Mouse (Mus musculus) liver, postnatal 0 days (tissue): Measurements from ENCODE around the gene Ace. TPM values are rescaled to one million over a fixed set of nuclear protein-coding genes. Genes with fewer than 3 reads are reported as not detected.
A peak's percentile ranks its signal among the peaks of the same experiment; 100 is the strongest.

Experiments
- ATAC-seq: fragments of 200-750 bp; cut with Nextera tagmentation; 2 replicates; pipeline ENCODE4 v1.8.0; 2017; ENCODE audit warnings: mild to moderate bottlenecking, moderate library complexity
- DNase-seq: peaks from one replicate; pipeline ENCODE4 v3.0.0-alpha.2; 2016
- H3K27ac ChIP-seq: fragments of 300-500 bp; sonication (generic); 2 replicates; pipeline ENCODE4 v1.5.1; 2014; ENCODE audit warnings: antibody characterized with exemption, moderate library complexity, mild to moderate bottlenecking, low read depth
- H3K27me3 ChIP-seq: fragments of 300-500 bp; sonication (generic); 2 replicates; pipeline ENCODE4 v1.6.1; 2014; ENCODE audit warnings: low read length, control low read depth, mixed read lengths; ENCODE audit not compliant: insufficient read depth
- H3K36me3 ChIP-seq: fragments of 300-500 bp; sonication (generic); replicated peaks from 2 replicates; pipeline ENCODE4 v1.6.1; 2014; ENCODE audit warnings: mild to moderate bottlenecking, control low read depth, low read length, moderate library complexity, mixed read lengths; ENCODE audit not compliant: insufficient read depth
- H3K4me1 ChIP-seq: fragments of 300-500 bp; sonication (generic); 2 replicates; pipeline ENCODE4 v1.6.1; 2014; ENCODE audit warnings: antibody characterized with exemption, mild to moderate bottlenecking, control low read depth; ENCODE audit not compliant: insufficient read depth
- H3K4me2 ChIP-seq: fragments of 300-500 bp; sonication (generic); 2 replicates; pipeline ENCODE4 v1.6.1; 2014; ENCODE audit warnings: low read depth, mild to moderate bottlenecking, low read length, moderate library complexity, mixed read lengths
- H3K4me3 ChIP-seq: fragments of 300-500 bp; sonication (generic); 2 replicates; pipeline ENCODE4 v1.5.1; 2014; ENCODE audit warnings: low read depth, low read length
- H3K9ac ChIP-seq: fragments of 300-500 bp; sonication (generic); replicated peaks from 2 replicates; pipeline ENCODE4 v1.6.1; 2014; ENCODE audit warnings: mild to moderate bottlenecking, moderate library complexity
- H3K9me3 ChIP-seq: fragments of 300-500 bp; sonication (generic); 2 replicates; pipeline ENCODE4 v1.6.1; 2016; ENCODE audit warnings: mild to moderate bottlenecking, control low read depth, low read length, mixed read lengths
- CTCF ChIP-seq: sonication (generic); IDR thresholded peaks from 2 replicates; pipeline ENCODE4 v1.5.1; 2016; ENCODE audit warnings: antibody characterized with exemption, low read depth
- EP300 ChIP-seq: IDR thresholded peaks from 2 replicates; pipeline ENCODE4 v1.6.1; 2016; ENCODE audit warnings: antibody characterized with exemption, low read depth, mild to moderate bottlenecking
- WGBS: fragments of 180-500 bp; shearing (Covaris S2); extraction: QIAGEN DNeasy Blood & Tissue Kit; methylation state at CpG from one replicate; pipeline ENCODE4 v1.1.7; 2014; ENCODE audit not compliant: insufficient replicate concordance; 5-methylcytosine and 5-hydroxymethylcytosine counted together
- polyA plus RNA-seq: library from polyadenylated mRNA; unstranded; fragments of >200 nt; fragmentation: Nextera tagmentation; extraction: Ambion mirVana; gene quantifications from 2 replicates; pipeline ENCODE4 v1.2.1, GENCODE M21; 2015

Ace gene
- polyA plus RNA-seq: 0.07 and 0.09 TPM in 2 replicates

DNA sequence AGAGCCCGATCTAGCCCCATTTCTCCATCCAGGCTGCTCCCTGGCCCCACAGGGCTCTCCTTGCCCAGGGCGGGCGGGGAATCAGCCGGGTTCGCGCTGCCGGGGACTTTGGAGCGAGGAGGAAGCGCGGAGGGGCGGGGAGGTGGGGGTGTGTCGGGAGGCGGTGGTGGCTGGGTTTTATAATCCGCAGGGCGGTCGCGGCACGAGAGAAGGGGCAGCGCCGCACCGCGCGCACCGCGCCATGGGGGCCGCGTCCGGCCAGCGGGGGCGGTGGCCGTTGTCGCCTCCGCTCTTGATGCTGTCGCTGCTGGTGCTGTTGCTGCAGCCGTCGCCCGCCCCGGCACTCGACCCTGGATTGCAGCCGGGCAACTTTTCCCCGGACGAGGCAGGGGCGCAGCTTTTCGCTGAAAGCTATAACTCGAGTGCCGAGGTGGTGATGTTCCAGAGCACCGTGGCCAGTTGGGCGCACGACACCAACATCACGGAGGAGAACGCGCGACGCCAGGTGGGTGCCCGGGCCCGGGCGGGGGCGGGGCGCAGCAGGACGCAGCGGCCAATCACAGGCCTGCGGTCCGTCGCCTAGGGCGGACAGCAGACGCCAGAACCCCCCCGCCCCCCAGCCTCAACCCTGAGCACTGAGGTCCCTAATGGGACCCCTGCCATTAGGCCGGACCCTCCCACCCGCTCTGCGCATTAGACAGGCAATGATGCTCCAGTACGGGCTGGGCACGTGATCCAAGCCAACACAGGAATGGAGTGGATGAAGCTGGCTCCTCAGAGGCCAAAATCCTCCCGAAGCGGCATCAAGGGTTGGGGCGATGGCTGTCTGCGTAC lies at the start of gene Ace:
Ace (plus strand) TSS at position 205 of the 834 bp plus-strand sequence.
- TF ChIP-seq EP300: no peak
- H3K27ac ChIP-seq: no peak within 1 kb of the TSS
- ATAC-seq (no peak), DNase-seq (peak; percentile 35)
- no peak within 1 kb of the TSS; the same call in 1 of the 2 replicates for H3K9ac ChIP-seq
- H3K4me1 ChIP-seq: peaks cover 5% of the 10 kb centered on the region; the same call in 1 of the 2 replicates
- peaks cover 53% of the 10 kb centered on the region for H3K27me3 ChIP-seq
- no peaks in the 10 kb centered on the region for H3K9me3 ChIP-seq
- H3K4me2 ChIP-seq: peak within 1 kb of the TSS; percentile 69
- 2% methylated on average over 62 of the region's 76 CpGs for WGBS
- peak within 1 kb of the TSS; percentile 42 for H3K4me3 ChIP-seq
- H3K36me3 ChIP-seq: no peaks in the 10 kb centered on the region

- Histone ChIP-seq H3K4me2 (no peak overlapping the region), H3K36me3 (0 out of 2 replicates have a peak, but pooled peaks cover 11% of the 10 kb centered on the region), H3K27me3 (no peaks in the 10 kb centered on the region), H3K4me3 (no peak overlapping the region), H3K4me1 (no peaks in the 10 kb centered on the region), H3K9ac (no peak overlapping the region), H3K9me3 (no peaks in the 10 kb centered on the region), H3K27ac (no peak overlapping the region)
- no peak for TF ChIP-seq CTCF
- WGBS: 68% methylated on average over 3 of the region's 3 CpGs
- DNase-seq (no peak), ATAC-seq (no peak)
Observed at GRCm38 (mm10) chr11:105920098-105920785, 47.5 kb upstream of the Ace start.

GRCm38 (mm10) chr11:105920836-105921235 lies 46.9 kb upstream of the Ace start:
- Histone ChIP-seq H3K4me3 (no peak overlapping the region), H3K27ac (no peak overlapping the region), H3K27me3 (no peaks in the 10 kb centered on the region), H3K4me2 (no peak overlapping the region), H3K4me1 (no peaks in the 10 kb centered on the region), H3K9me3 (no peaks in the 10 kb centered on the region), H3K9ac (no peak overlapping the region), H3K36me3 (0 out of 2 replicates have a peak, but pooled peaks cover 11% of the 10 kb centered on the region)
- DNase-seq (no peak), ATAC-seq (no peak)
- WGBS: 72% methylated on average over 2 of the region's 2 CpGs
- TF ChIP-seq CTCF (no peak), EP300 (no peak)

GRCm38 (mm10) chr11:105921275-105921674 lies 46.5 kb upstream of the Ace start:
- Histone ChIP-seq H3K9ac (no peak overlapping the region), H3K9me3 (no peaks in the 10 kb centered on the region), H3K4me1 (no peaks in the 10 kb centered on the region), H3K27ac (no peak overlapping the region), H3K27me3 (no peaks in the 10 kb centered on the region), H3K4me2 (no peak overlapping the region), H3K4me3 (no peak overlapping the region), H3K36me3 (0 out of 2 replicates have a peak, but pooled peaks cover 11% of the 10 kb centered on the region)
- 0 out of 2 replicates have a peak, but pooled peaks have one; percentile 17 for TF ChIP-seq EP300
- TF ChIP-seq CTCF: no peak
- DNase-seq (no peak), ATAC-seq (no peak)
- 61% methylated on average over 5 of the region's 5 CpGs for WGBS

GRCm38 (mm10) chr11:105922769-105923663 lies 44.7 kb upstream of the Ace start:
- Histone ChIP-seq H3K9me3 (no peaks in the 10 kb centered on the region), H3K4me1 (no peaks in the 10 kb centered on the region), H3K4me2 (no peak overlapping the region), H3K9ac (no peak overlapping the region), H3K36me3 (0 out of 2 replicates have a peak, but pooled peaks cover 7% of the 10 kb centered on the region), H3K27me3 (no peaks in the 10 kb centered on the region), H3K27ac (no peak overlapping the region), H3K4me3 (no peak overlapping the region)
- ATAC-seq: no peak
- no peak for DNase-seq
- TF ChIP-seq CTCF (no peak), EP300 (no peak)
- WGBS: 81% methylated on average over 20 of the region's 20 CpGs
